Mouse (Mus musculus) liver, adult 2 months (tissue): ENCODE results near the gene Ftl1.

Experiments
- CTCF ChIP-seq: fragments of 200-500 bp; IDR thresholded peaks from 2 replicates; pipeline ENCODE4 v1.5.1; 2011; ENCODE audit warnings: low read depth, low read length, control low read depth
- POLR2A ChIP-seq: fragments of 200-500 bp; IDR thresholded peaks from 2 replicates; pipeline ENCODE4 v1.6.1; 2011; ENCODE audit warnings: low read length, control low read depth; ENCODE audit not compliant: insufficient read depth; ENCODE audit errors: extremely low read depth

DNA sequence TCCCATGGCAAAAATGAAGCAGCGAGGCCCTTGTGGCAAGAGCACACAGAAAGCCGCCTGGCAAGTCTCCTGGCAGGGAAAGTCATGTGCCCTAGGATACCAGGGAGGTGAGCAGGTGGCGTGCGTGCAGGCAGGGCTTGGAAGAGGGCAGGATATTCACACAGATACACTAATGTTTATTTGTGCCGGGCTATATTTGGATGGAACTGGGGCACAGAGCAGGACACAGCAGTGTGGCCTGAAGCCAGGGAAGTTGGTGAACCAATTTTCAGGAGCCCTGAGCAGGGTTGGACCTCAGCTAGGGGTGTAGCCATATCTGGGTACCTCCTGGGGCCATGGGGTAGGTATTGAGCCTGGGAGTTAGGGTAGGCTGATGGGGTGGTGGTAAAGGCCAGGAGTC is 33.3 kb upstream of the Ftl1 start:
- TF ChIP-seq CTCF (no peak), POLR2A (no peak)
